Mouse (Mus musculus): ENCODE results near the gene Hist1h3c. TPM values are rescaled to one million over a fixed set of nuclear protein-coding genes. Genes with fewer than 3 reads are reported as not detected.
"Not testable (repeated sequence)": the region's sequence is repeated elsewhere in the genome, so short reads cannot be mapped to it uniquely, and the experiment has no call there.

Gene Hist1h3c
- 2.5 and 2.7 TPM in 2 replicates for polyA plus RNA-seq (2014; fragmentation: Nextera tagmentation; extraction: Ambion mirVana)

DNA sequence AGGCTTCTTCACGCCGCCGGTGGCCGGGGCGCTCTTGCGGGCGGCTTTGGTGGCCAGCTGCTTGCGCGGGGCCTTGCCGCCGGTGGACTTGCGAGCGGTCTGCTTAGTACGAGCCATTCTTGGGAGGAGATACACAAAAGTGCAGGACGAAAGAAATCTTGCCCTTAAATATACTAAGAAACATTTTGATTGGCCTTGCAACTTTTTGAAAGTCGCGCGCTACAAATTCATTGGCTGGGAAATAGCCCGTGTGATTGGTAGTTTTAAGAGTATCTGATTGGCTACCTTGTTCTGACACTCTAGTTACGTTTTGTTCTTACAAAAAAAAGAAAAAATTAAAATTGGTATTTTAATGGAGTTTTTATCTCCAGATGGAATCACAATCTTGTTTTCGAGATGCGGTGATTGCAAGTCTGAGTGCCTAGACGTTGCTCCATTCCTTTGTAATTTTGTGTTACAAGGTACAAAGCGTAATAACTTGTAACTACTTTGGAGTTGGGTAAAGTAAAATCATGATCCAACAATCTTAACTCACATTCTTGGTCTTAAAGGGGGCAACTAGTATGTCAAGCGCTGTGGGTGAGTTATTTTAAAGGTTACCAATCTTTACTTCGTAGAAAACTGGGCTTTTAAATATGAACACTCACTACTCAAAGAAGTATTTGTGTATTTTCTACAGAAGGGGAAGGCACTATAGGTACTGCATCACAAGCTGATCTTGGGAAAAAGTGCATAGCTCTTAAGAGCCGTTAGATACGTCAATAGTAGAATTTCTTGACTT lies at the start of gene Hist1h3c:
Hist1h3c (minus strand) TSS at position 222 of the 781 bp plus-strand sequence.
- ATAC-seq (ENCODE audit: insufficient number of reproducible peaks, insufficient read depth, low FRiP score, low read depth), result no peak
- peak within 1 kb of the TSS; percentile 77 for H3K4me2 ChIP-seq (ENCODE audit: low read length)
- H3K36me3 ChIP-seq (ENCODE audit: control insufficient read depth, insufficient read depth, low read length), result no peaks in the 10 kb centered on the region
- H3K27ac ChIP-seq (replicated peaks in 1 of 2; ENCODE audit: control insufficient read depth in 1 of 2, insufficient read depth in 1 of 2, low read depth in 2 of 2, low read length in 2 of 2), result peak within 1 kb of the TSS; percentile 99 to 100
- 1% methylated on average over 23 of the region's 28 CpGs for WGBS
- H3K9ac ChIP-seq (ENCODE audit: low read length), result peak within 1 kb of the TSS; percentile 81
- peaks cover 0 to 29% of the 10 kb centered on the region in 2 experiments; a peak in 2 of 4 replicates for H3K4me1 ChIP-seq (ENCODE audit: control insufficient read depth in 2 of 2, insufficient read depth in 2 of 2, low read length in 2 of 2)
- H3K9me3 ChIP-seq (ENCODE audit: control insufficient read depth, low read length), result no peaks in the 10 kb centered on the region
- no peaks in the 10 kb centered on the region for H3K27me3 ChIP-seq (ENCODE audit: control insufficient read depth, insufficient read depth, low read length)
- peak within 1 kb of the TSS; percentile 38 to 60 for H3K4me3 ChIP-seq (ENCODE audit: control insufficient read depth in 1 of 2, insufficient read depth in 1 of 2, low read depth in 1 of 2, low read length in 2 of 2)

GRCm38 (mm10) chr13:23792520-23792919 lies 47.1 kb upstream of the Hist1h3c start:
- H3K36me3 ChIP-seq (ENCODE audit: control insufficient read depth, insufficient read depth, low read length), result no peaks in the 10 kb centered on the region
- no peak overlapping the region for H3K4me2 ChIP-seq (ENCODE audit: low read length)
- ATAC-seq (ENCODE audit: insufficient number of reproducible peaks, insufficient read depth, low FRiP score, low read depth), result no peak
- H3K4me1 ChIP-seq (ENCODE audit: control insufficient read depth in 2 of 2, insufficient read depth in 2 of 2, low read length in 2 of 2), result no peaks in the 10 kb centered on the region
- H3K27ac ChIP-seq (replicated peaks in 1 of 2; ENCODE audit: control insufficient read depth in 1 of 2, insufficient read depth in 1 of 2, low read depth in 2 of 2, low read length in 2 of 2), result no peak overlapping the region
- no peaks in the 10 kb centered on the region for H3K9me3 ChIP-seq (ENCODE audit: control insufficient read depth, low read length)
- H3K27me3 ChIP-seq (ENCODE audit: control insufficient read depth, insufficient read depth, low read length), result no peaks in the 10 kb centered on the region
- 29% methylated on average over 2 of the region's 2 CpGs for WGBS
- H3K4me3 ChIP-seq (ENCODE audit: control insufficient read depth in 1 of 2, insufficient read depth in 1 of 2, low read depth in 1 of 2, low read length in 2 of 2), result no peak overlapping the region
- no peak overlapping the region for H3K9ac ChIP-seq (ENCODE audit: low read length)

DNA sequence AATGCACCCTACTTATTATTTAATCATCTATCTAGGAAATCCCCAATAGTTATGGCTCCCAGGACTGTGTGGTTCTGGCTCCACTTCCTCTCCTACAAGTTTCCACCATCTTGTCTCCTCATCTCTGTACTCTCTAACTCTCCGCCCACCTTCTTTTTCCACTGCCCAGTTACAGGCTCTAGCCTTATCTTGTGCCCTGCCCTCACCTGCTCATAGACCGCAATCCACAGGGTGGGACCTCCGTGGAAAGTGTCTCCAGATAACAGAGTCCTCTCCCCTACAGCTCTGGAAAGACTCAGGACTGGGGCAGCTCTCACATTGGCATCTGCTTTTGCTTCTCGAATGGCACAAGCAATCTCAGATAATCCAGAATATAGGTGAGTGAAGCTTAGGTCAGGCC lies 33.6 kb upstream of the Hist1h3c start:
- no peaks in the 10 kb centered on the region for H3K9me3 ChIP-seq (ENCODE audit: control insufficient read depth, low read length)
- WGBS, result 47% methylated on average over 4 of the region's 4 CpGs

DNA sequence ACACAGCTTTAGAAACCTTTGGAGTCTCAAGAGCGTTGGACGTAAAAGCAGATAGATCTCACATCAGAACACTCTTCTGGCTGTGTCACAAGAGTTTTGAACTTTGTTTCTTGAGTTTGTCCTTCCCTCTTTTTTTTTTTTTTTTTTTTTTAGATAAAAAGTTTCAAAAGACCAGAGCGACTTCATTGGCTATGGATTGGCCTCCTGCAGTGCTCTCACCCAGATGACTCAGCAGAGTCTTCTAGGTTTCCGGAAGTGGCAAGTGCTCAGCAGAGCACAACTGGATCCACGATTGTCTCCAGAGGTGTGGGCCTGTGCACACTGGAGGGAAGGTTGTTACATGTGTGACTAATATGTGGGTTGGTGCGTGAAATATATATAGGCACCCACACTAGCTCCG lies 32.9 kb upstream of the Hist1h3c start:
- Histone ChIP-seq H3K9ac (ENCODE audit: low read length) (no peak overlapping the region), H3K9me3 (ENCODE audit: control insufficient read depth, low read length) (no peaks in the 10 kb centered on the region), H3K27me3 (ENCODE audit: control insufficient read depth, insufficient read depth, low read length) (no peaks in the 10 kb centered on the region), H3K4me2 (ENCODE audit: low read length) (no peak overlapping the region), H3K27ac (replicated peaks in 1 of 2; ENCODE audit: control insufficient read depth in 1 of 2, insufficient read depth in 1 of 2, low read depth in 2 of 2, low read length in 2 of 2) (no peak overlapping the region), H3K4me3 (ENCODE audit: control insufficient read depth in 1 of 2, insufficient read depth in 1 of 2, low read depth in 1 of 2, low read length in 2 of 2) (no peak overlapping the region), H3K4me1 (ENCODE audit: control insufficient read depth in 2 of 2, insufficient read depth in 2 of 2, low read length in 2 of 2) (peaks cover 0 to 5% of the 10 kb centered on the region in 2 experiments; a peak in 1 of 4 replicates), H3K36me3 (ENCODE audit: control insufficient read depth, insufficient read depth, low read length) (no peaks in the 10 kb centered on the region)
- WGBS, result 91% methylated on average over 7 of the region's 7 CpGs
- ATAC-seq (ENCODE audit: insufficient number of reproducible peaks, insufficient read depth, low FRiP score, low read depth), result no peak

More for the DNA sequence above, 33.6 kb upstream of the Hist1h3c start:
- Histone ChIP-seq H3K27me3 (ENCODE audit: control insufficient read depth, insufficient read depth, low read length) (no peaks in the 10 kb centered on the region), H3K27ac (replicated peaks in 1 of 2; ENCODE audit: control insufficient read depth in 1 of 2, insufficient read depth in 1 of 2, low read depth in 2 of 2, low read length in 2 of 2) (no peak overlapping the region), H3K4me3 (ENCODE audit: control insufficient read depth in 1 of 2, insufficient read depth in 1 of 2, low read depth in 1 of 2, low read length in 2 of 2) (no peak overlapping the region), H3K4me1 (ENCODE audit: control insufficient read depth in 2 of 2, insufficient read depth in 2 of 2, low read length in 2 of 2) (0 out of 4 replicates have a peak, but pooled peaks cover 0 to 3% of the 10 kb centered on the region in 2 experiments), H3K4me2 (ENCODE audit: low read length) (no peak overlapping the region), H3K9ac (ENCODE audit: low read length) (no peak overlapping the region), H3K36me3 (ENCODE audit: control insufficient read depth, insufficient read depth, low read length) (no peaks in the 10 kb centered on the region)
- ATAC-seq (ENCODE audit: insufficient number of reproducible peaks, insufficient read depth, low FRiP score, low read depth), result no peak

DNA sequence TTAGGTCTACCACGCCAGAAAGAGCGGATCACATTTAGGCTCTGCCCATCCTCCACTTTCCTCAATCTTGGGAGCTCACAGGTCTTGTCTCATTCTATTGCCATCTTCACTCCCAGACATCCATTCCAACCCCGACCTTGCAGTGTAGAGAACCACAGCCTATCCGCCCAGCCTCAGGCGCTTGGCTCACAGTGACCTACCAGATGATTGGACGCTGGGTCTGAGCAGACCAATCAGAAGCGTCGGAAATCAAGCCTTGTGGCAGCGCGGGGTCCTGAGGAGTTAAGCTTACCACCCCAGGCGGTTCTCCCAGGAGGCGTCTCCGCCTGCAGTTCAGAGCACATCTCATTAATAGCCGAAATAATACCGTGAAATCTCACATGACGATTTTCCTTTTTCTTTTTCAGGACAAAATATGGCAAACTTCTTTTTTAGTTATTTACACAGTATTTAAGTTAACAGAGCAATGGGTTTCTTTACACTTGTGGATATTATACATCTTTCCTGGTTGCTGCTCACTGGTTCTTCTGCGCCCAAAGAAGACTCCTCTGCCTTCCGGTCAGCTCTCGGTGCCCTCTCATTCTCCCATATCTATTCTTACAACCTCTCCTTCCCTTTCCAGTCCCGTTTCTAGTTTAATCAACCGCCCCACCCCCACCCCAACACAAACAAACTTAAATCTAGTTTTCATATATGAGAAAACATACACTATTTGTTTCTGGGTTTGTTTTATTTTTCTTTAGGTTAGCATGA lies 27.3 kb upstream of the Hist1h3c start:
- Histone ChIP-seq H3K36me3 (ENCODE audit: control insufficient read depth, insufficient read depth, low read length) (no peaks in the 10 kb centered on the region), H3K27ac (replicated peaks in 1 of 2; ENCODE audit: control insufficient read depth in 1 of 2, insufficient read depth in 1 of 2, low read depth in 2 of 2, low read length in 2 of 2) (no peak overlapping the region), H3K27me3 (ENCODE audit: control insufficient read depth, insufficient read depth, low read length) (no peaks in the 10 kb centered on the region), H3K9ac (ENCODE audit: low read length) (no peak overlapping the region), H3K4me1 (ENCODE audit: control insufficient read depth in 2 of 2, insufficient read depth in 2 of 2, low read length in 2 of 2) (peaks cover 6 to 10% of the 10 kb centered on the region in 2 experiments; a peak in 3 of 4 replicates), H3K9me3 (ENCODE audit: control insufficient read depth, low read length) (no peaks in the 10 kb centered on the region), H3K4me3 (ENCODE audit: control insufficient read depth in 1 of 2, insufficient read depth in 1 of 2, low read depth in 1 of 2, low read length in 2 of 2) (0 out of 4 replicates have a peak overlapping the region, but pooled peaks of 1 of the 2 experiments have one; percentile 7), H3K4me2 (ENCODE audit: low read length) (peak overlapping the region; percentile 57)
- ATAC-seq (ENCODE audit: insufficient number of reproducible peaks, insufficient read depth, low FRiP score, low read depth), result peak; percentile 80; the same call in 1 of the 2 replicates
- WGBS, result 16% methylated on average over 21 of the region's 21 CpGs

GRCm38 (mm10) chr13:23769613-23770012 lies 24.2 kb upstream of the Hist1h3c start, which contains the start of gene Trim38:
TSS of gene Trim38 (plus strand) at chr13:23769913.
- ATAC-seq (ENCODE audit: insufficient number of reproducible peaks, insufficient read depth, low FRiP score, low read depth); H3K27me3 ChIP-seq (ENCODE audit: control insufficient read depth, insufficient read depth, low read length); H3K9me3 ChIP-seq (ENCODE audit: control insufficient read depth, low read length); H3K9ac ChIP-seq (ENCODE audit: low read length); H3K27ac ChIP-seq (replicated peaks in 1 of 2; ENCODE audit: control insufficient read depth in 1 of 2, insufficient read depth in 1 of 2, low read depth in 2 of 2, low read length in 2 of 2); H3K36me3 ChIP-seq (ENCODE audit: control insufficient read depth, insufficient read depth, low read length); H3K4me3 ChIP-seq (ENCODE audit: control insufficient read depth in 1 of 2, insufficient read depth in 1 of 2, low read depth in 1 of 2, low read length in 2 of 2); H3K4me2 ChIP-seq (ENCODE audit: low read length): not testable (repeated sequence)
- peaks cover 7 to 10% of the 10 kb centered on the region in 2 experiments; a peak in 3 of 4 replicates for H3K4me1 ChIP-seq (ENCODE audit: control insufficient read depth in 2 of 2, insufficient read depth in 2 of 2, low read length in 2 of 2)
- 91% methylated on average over 2 of the region's 2 CpGs for WGBS

- H3K4me2 ChIP-seq (ENCODE audit: low read length), result no peak overlapping the region
- no peaks in the 10 kb centered on the region for H3K9me3 ChIP-seq (ENCODE audit: control insufficient read depth, low read length)
- H3K36me3 ChIP-seq (ENCODE audit: control insufficient read depth, insufficient read depth, low read length), result no peaks in the 10 kb centered on the region
- H3K4me3 ChIP-seq (ENCODE audit: control insufficient read depth in 1 of 2, insufficient read depth in 1 of 2, low read depth in 1 of 2, low read length in 2 of 2), result no peak overlapping the region
- WGBS, result 43% methylated on average over 5 of the region's 5 CpGs
- H3K9ac ChIP-seq (ENCODE audit: low read length), result no peak overlapping the region
- no peak overlapping the region for H3K27ac ChIP-seq (replicated peaks in 1 of 2; ENCODE audit: control insufficient read depth in 1 of 2, insufficient read depth in 1 of 2, low read depth in 2 of 2, low read length in 2 of 2)
- peaks cover 14 to 16% of the 10 kb centered on the region in 2 experiments for H3K4me1 ChIP-seq (ENCODE audit: control insufficient read depth in 2 of 2, insufficient read depth in 2 of 2, low read length in 2 of 2)
- H3K27me3 ChIP-seq (ENCODE audit: control insufficient read depth, insufficient read depth, low read length), result no peaks in the 10 kb centered on the region
- ATAC-seq (ENCODE audit: insufficient number of reproducible peaks, insufficient read depth, low FRiP score, low read depth), result no peak
Measured at GRCm38 (mm10) chr13:23768834-23769397, 23.5 kb upstream of the Hist1h3c start.

Data from heart, embryonic 14.5 days (tissue).